Mouse (Mus musculus) limb, embryonic 11.5 days (tissue): Measurements from ENCODE around the gene Cfap99. TPM values are rescaled to one million over a fixed set of nuclear protein-coding genes. Genes with fewer than 3 reads are reported as not detected.
A peak's percentile ranks its signal among the peaks of the same experiment; 100 is the strongest.

ENCODE experiments used
- ATAC-seq: fragments of 200-750 bp; cut with Nextera tagmentation; 2 replicates; pipeline ENCODE4 v1.8.0; 2017; ENCODE audit warnings: low read depth; ENCODE audit not compliant: insufficient number of reproducible peaks, low FRiP score, low TSS enrichment
- DNase-seq: peaks from one replicate; pipeline ENCODE4 v3.0.0-alpha.2; 2015; ENCODE audit warnings: low spot score
- H3K27ac ChIP-seq: fragments of 300-500 bp; sonication (generic); replicated peaks from 2 replicates; pipeline ENCODE4 v1.5.1; 2014; ENCODE audit warnings: low read depth, mild to moderate bottlenecking, low read length
- H3K27me3 ChIP-seq: fragments of 300-500 bp; sonication (generic); 2 replicates; pipeline ENCODE4 v1.6.1; 2014; ENCODE audit warnings: mild to moderate bottlenecking, low read length, mixed read lengths; ENCODE audit not compliant: control insufficient read depth, insufficient read depth
- H3K36me3 ChIP-seq: fragments of 300-500 bp; sonication (generic); 2 replicates; pipeline ENCODE4 v1.6.1; 2014; ENCODE audit warnings: mild to moderate bottlenecking, low read length, moderate library complexity, mixed read lengths; ENCODE audit not compliant: control insufficient read depth, insufficient read depth
- H3K4me1 ChIP-seq: fragments of 300-500 bp; sonication (generic); 2 replicates; pipeline ENCODE4 v1.6.1; 2014; ENCODE audit warnings: low read length, mixed read lengths; ENCODE audit not compliant: control insufficient read depth, insufficient read depth
- H3K4me2 ChIP-seq: fragments of 300-500 bp; sonication (generic); 2 replicates; pipeline ENCODE4 v1.6.1; 2014; ENCODE audit warnings: low read depth, mild to moderate bottlenecking, moderate library complexity; ENCODE audit not compliant: severe bottlenecking
- H3K4me3 ChIP-seq: fragments of 300-500 bp; sonication (generic); 2 replicates; pipeline ENCODE4 v1.5.1; 2014; ENCODE audit warnings: low read depth, low read length
- H3K9ac ChIP-seq: fragments of 300-500 bp; sonication (generic); 2 replicates; pipeline ENCODE4 v1.6.1; 2014; ENCODE audit warnings: mild to moderate bottlenecking, low read length
- H3K9me3 ChIP-seq: fragments of 300-500 bp; sonication (generic); 2 replicates; pipeline ENCODE4 v1.6.1; 2016; ENCODE audit warnings: low read length; ENCODE audit not compliant: control insufficient read depth
- WGBS: fragments of 180-500 bp; shearing (Covaris S2); extraction: QIAGEN DNeasy Blood & Tissue Kit; methylation state at CpG from one replicate; pipeline ENCODE4 v1.1.7; 2014; 5-methylcytosine and 5-hydroxymethylcytosine counted together
- polyA plus RNA-seq: library from polyadenylated mRNA; unstranded; fragments of >200 nt; fragmentation: Nextera tagmentation; extraction: Ambion mirVana; gene quantifications from 2 replicates; pipeline ENCODE4 v1.2.1, GENCODE M21; 2014

Gene Cfap99
- polyA plus RNA-seq, 1 experiment from 2014 or later = not detected

GRCm38 (mm10) chr5:34326875-34327576, 38.6 kb downstream of the Cfap99 start:
- Histone ChIP-seq H3K27ac (no peak overlapping the region), H3K4me1 (peaks cover 5% of the 10 kb centered on the region; the same call in 1 of the 2 replicates), H3K9ac (peak overlapping the region; percentile 55), H3K36me3 (no peaks in the 10 kb centered on the region), H3K4me2 (peak overlapping the region; percentile 45), H3K4me3 (peak overlapping the region; percentile 22), H3K9me3 (no peaks in the 10 kb centered on the region), H3K27me3 (no peaks in the 10 kb centered on the region)
- DNase-seq = peak; percentile 67
- no peak for ATAC-seq
- 8% methylated on average over 30 of the region's 31 CpGs for WGBS

- 80% methylated on average over 2 of the region's 2 CpGs for WGBS
- DNase-seq = no peak
Measured at GRCm38 (mm10) chr5:34330136-34330535, 41.7 kb downstream of the Cfap99 start.

DNA sequence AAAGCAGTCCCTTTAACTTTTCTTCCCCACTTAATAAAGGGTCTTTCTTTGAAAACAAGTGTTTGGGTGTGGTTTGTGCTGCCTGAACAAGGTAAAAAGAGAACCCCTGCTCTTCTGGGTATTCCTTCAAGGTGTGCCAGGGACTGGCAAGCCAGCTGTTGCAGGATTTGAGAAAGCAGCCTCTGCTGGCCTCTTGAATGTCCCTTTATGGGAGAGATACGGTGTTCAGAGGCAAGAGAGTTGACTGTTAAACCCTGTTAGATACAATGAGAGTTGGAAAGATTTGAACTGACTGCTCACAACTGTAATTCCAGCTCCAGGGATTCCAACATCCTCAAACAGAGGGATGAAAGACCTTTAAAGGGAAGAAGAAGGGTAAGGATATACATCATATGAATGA, 45.7 kb downstream of the Cfap99 start:
- H3K4me3 ChIP-seq = no peak overlapping the region
- no peak overlapping the region for H3K4me2 ChIP-seq
- ATAC-seq = no peak
- no peaks in the 10 kb centered on the region for H3K9me3 ChIP-seq
- H3K9ac ChIP-seq = no peak overlapping the region
- no peak overlapping the region for H3K27ac ChIP-seq
- DNase-seq = no peak
- 0 out of 2 replicates have a peak, but pooled peaks cover 7% of the 10 kb centered on the region for H3K4me1 ChIP-seq
- H3K27me3 ChIP-seq = no peaks in the 10 kb centered on the region
- no peaks in the 10 kb centered on the region for H3K36me3 ChIP-seq
- WGBS = 90% methylated on average over 1 of the region's 1 CpGs

More at GRCm38 (mm10) chr5:34330136-34330535, 41.7 kb downstream of the Cfap99 start:
- Histone ChIP-seq H3K4me3 (no peak overlapping the region), H3K27ac (no peak overlapping the region), H3K36me3 (no peaks in the 10 kb centered on the region), H3K9me3 (no peaks in the 10 kb centered on the region), H3K9ac (no peak overlapping the region), H3K4me2 (no peak overlapping the region), H3K27me3 (no peaks in the 10 kb centered on the region), H3K4me1 (peaks cover 5% of the 10 kb centered on the region; the same call in 1 of the 2 replicates)
- ATAC-seq = no peak

DNA sequence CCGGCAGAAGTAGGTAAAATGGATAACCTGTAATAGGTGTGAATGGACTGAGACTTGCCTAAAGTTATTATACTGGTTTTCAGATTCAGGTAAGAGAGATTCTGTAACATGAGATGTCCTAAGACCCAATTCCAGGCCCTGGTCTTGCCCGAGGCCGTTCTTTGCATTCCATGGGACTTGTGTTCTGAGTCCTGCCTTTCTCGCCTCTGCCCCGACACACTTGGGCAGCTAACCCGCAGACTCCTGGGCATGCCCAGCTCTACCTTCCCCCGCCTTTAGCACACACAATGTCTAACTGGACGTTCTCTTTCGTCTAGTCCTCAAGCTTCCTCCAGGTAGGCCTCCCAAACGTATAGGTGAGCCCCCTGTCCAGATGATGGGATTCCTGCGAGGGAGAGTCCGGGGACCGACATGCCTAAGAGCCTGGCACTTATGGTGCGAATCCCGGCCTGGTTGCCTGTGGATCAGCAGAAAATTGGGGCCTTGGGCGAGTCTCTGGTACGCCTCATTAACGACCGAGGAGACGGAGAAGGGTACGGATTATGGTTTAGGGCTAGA, 47.2 kb downstream of the Cfap99 start:
- 2% methylated on average over 21 of the region's 21 CpGs for WGBS

GRCm38 (mm10) chr5:34336097-34336774, 47.8 kb downstream of the Cfap99 start, which contains the start of gene Rnf4:
Gene Rnf4, plus strand, starts transcription at chr5:34336289.
- H3K9me3 ChIP-seq = no peaks in the 10 kb centered on the region
- H3K36me3 ChIP-seq = no peaks in the 10 kb centered on the region
- DNase-seq = peak; percentile 99
- peak within 1 kb of the TSS; percentile 93 for H3K27ac ChIP-seq
- peak within 1 kb of the TSS; percentile 97 for H3K4me3 ChIP-seq
- ATAC-seq = peak; percentile 92
- 0 out of 2 replicates have a peak, but pooled peaks cover 7% of the 10 kb centered on the region for H3K4me1 ChIP-seq
- H3K9ac ChIP-seq = peak within 1 kb of the TSS; percentile 99
- H3K27me3 ChIP-seq = no peaks in the 10 kb centered on the region
- WGBS = 0% methylated on average over 66 of the region's 67 CpGs
- H3K4me2 ChIP-seq = peak within 1 kb of the TSS; percentile 85

More for the DNA sequence above, 47.2 kb downstream of the Cfap99 start:
- Histone ChIP-seq H3K27ac (peak overlapping the region; percentile 60), H3K36me3 (no peaks in the 10 kb centered on the region), H3K9me3 (no peaks in the 10 kb centered on the region), H3K9ac (peak overlapping the region; percentile 88), H3K4me2 (peak overlapping the region; percentile 85), H3K4me3 (peak overlapping the region; percentile 97), H3K27me3 (no peaks in the 10 kb centered on the region), H3K4me1 (0 out of 2 replicates have a peak, but pooled peaks cover 7% of the 10 kb centered on the region)
- ATAC-seq = peak; percentile 58
- no peak for DNase-seq

- ATAC-seq (peak; percentile 32; the same call in 1 of the 2 replicates), DNase-seq (peak; percentile 79)
- peak overlapping the region; percentile 93 for H3K27ac ChIP-seq
- peak overlapping the region; percentile 99 for H3K9ac ChIP-seq
- peak overlapping the region; percentile 97 for H3K4me3 ChIP-seq
- H3K9me3 ChIP-seq = no peaks in the 10 kb centered on the region
- H3K4me1 ChIP-seq = 0 out of 2 replicates have a peak, but pooled peaks cover 7% of the 10 kb centered on the region
- no peaks in the 10 kb centered on the region for H3K27me3 ChIP-seq
- H3K36me3 ChIP-seq = no peaks in the 10 kb centered on the region
- H3K4me2 ChIP-seq = peak overlapping the region; percentile 81
- under 1% methylated on average over 42 of the region's 42 CpGs for WGBS
Measured at GRCm38 (mm10) chr5:34336775-34337450, 48.5 kb downstream of the Cfap99 start.

- ATAC-seq (no peak), DNase-seq (no peak)
Measured at GRCm38 (mm10) chr5:34340246-34340645, 51.8 kb downstream of the Cfap99 start.

More at GRCm38 (mm10) chr5:34340246-34340645, 51.8 kb downstream of the Cfap99 start:
- WGBS = 97% methylated on average over 6 of the region's 6 CpGs
- H3K4me2 ChIP-seq = no peak overlapping the region
- peaks cover 4% of the 10 kb centered on the region; the same call in 1 of the 2 replicates for H3K36me3 ChIP-seq
- 0 out of 2 replicates have a peak, but pooled peaks cover 7% of the 10 kb centered on the region for H3K4me1 ChIP-seq
- H3K9me3 ChIP-seq = no peaks in the 10 kb centered on the region
- no peak overlapping the region for H3K9ac ChIP-seq
- no peaks in the 10 kb centered on the region for H3K27me3 ChIP-seq
- no peak overlapping the region for H3K4me3 ChIP-seq
- H3K27ac ChIP-seq = no peak overlapping the region
